Comparison of ENCODE assay signal across 8 mouse cellular contexts in genomic region chr9:88547270-88547669, GRCm38 (mm10). TPM values are rescaled to one million over a fixed set of nuclear protein-coding genes. Genes with fewer than 3 reads are reported as not detected.
DNase-seq lines count a peak whose midpoint lies in the region; ATAC-seq and TF ChIP-seq lines count a peak whose summit lies in the region.

No protein-coding gene starts in this region.

- no peaks in the 10 kb centered on the region for H3K27me3 ChIP-seq in G1E (ENCODE audit: insufficient read depth, low read length)
- H3K27me3 ChIP-seq in heart, postnatal 0 days (ENCODE audit: control insufficient read depth, insufficient read depth, low read length), result no peaks in the 10 kb centered on the region

- H3K36me3 ChIP-seq in G1E (replicated peaks), result peaks cover 16% of the 10 kb centered on the region
- H3K36me3 ChIP-seq in heart, postnatal 0 days (replicated peaks; ENCODE audit: control insufficient read depth, insufficient read depth, low read length), result no peaks in the 10 kb centered on the region

- no peaks in the 10 kb centered on the region for H3K9me3 ChIP-seq in G1E (replicated peaks)
- H3K9me3 ChIP-seq in heart, postnatal 0 days (replicated peaks; ENCODE audit: control insufficient read depth, low read length), result no peaks in the 10 kb centered on the region

- peak overlapping the region; percentile 74; the same call in 1 of the 2 replicates for H3K4me3 ChIP-seq in G1E (ENCODE audit: low read depth, low read length)
- peak overlapping the region; percentile 91 for H3K4me3 ChIP-seq in heart, postnatal 0 days (ENCODE audit: low read depth, low read length)

- TF ChIP-seq CTCF in G1E (IDR thresholded peaks at IDR 0.05; ENCODE audit: low read depth, low read length), result peak; percentile 10; the same call in 1 of the 2 replicates
- TF ChIP-seq CTCF in heart, postnatal 0 days (IDR thresholded peaks at IDR 0.05; ENCODE audit: low read depth), result peak; percentile 48

- ATAC-seq in G1E (ENCODE audit: extremely low read depth, insufficient number of reproducible peaks, low FRiP score, poor library complexity, severe bottlenecking), result peak; percentile 58
- ATAC-seq in heart, postnatal 0 days (ENCODE audit: insufficient read depth, low read depth), result peak; percentile 76
- ATAC-seq in megakaryocyte-erythroid progenitor cell, adult 5-6 weeks (replicated peaks; ENCODE audit: low FRiP score, low TSS enrichment, poor library complexity, severe bottlenecking), result peak; percentile 69

- H3K27ac ChIP-seq in heart, postnatal 0 days (ENCODE audit: low read depth), result peak overlapping the region; percentile 35; the same call in 1 of the 2 replicates

- 25% methylated on average over 7 of the region's 7 CpGs for WGBS in heart, postnatal 0 days

- DNase-seq in cerebellum, adult 18-20 months, result peak; percentile 38 to 39
- no peak for DNase-seq in cerebellum, postnatal 4 days (ENCODE audit: low spot score in 2 of 2)
- no peak for DNase-seq in G1E (ENCODE audit: low spot score)
- peak; percentile 35 for DNase-seq in embryo, embryonic 9.5 days (ENCODE audit: extremely low spot score)
- peak; percentile 65 for DNase-seq in heart, postnatal 0 days (ENCODE audit: low spot score)
- DNase-seq in kidney, postnatal 25 days, result peak; percentile 20 to 57
- peak; percentile 62 for DNase-seq in thymus, postnatal 0 days (ENCODE audit: low spot score)

- TF ChIP-seq EP300 in heart, postnatal 0 days (IDR thresholded peaks at IDR 0.05; ENCODE audit: low read depth), result no peak

- H3K9ac ChIP-seq in heart, postnatal 0 days (replicated peaks; ENCODE audit: low read depth, low read length), result no peak overlapping the region

- H3K4me2 ChIP-seq in heart, postnatal 0 days (ENCODE audit: low read depth, low read length), result peak overlapping the region; percentile 84

- H3K4me1 ChIP-seq in G1E (ENCODE audit: insufficient read depth, low read depth, low read length), result peaks cover 32% of the 10 kb centered on the region
- peaks cover 15% of the 10 kb centered on the region for H3K4me1 ChIP-seq in heart, postnatal 0 days (ENCODE audit: control insufficient read depth, insufficient read depth)

RNA-seq across cellular contexts. Expression of gene Zfp949, which starts 0.6 kb away (rescaled TPM):
- total RNA-seq in G1E (2014; fragmentation: Nextera tagmentation), result 14.9 and 30.9 TPM in 2 replicates
- total RNA-seq in G1E (2017), result 13.6 and 14.0 TPM in 2 replicates
- polyA plus RNA-seq in G1E (2012), result 0.45 and 0.93 TPM in 2 replicates
- total RNA-seq in heart, postnatal 0 days (2014; rRNA removed; ENCODE audit: low replicate concordance), result 3.3 and 4.9 TPM in 2 replicates
- 5.6 and 8.3 TPM in 2 replicates for polyA plus RNA-seq in heart, postnatal 0 days (2015; fragmentation: Nextera tagmentation; extraction: Ambion mirVana)
- total RNA-seq in megakaryocyte-erythroid progenitor cell, adult 5-6 weeks (2014; fragmentation: Nextera tagmentation), result 8.7 and 11.2 TPM in 2 replicates
- 9.9 and 11.4 TPM in 2 replicates for total RNA-seq in megakaryocyte-erythroid progenitor cell, adult 5-6 weeks (2017)
- polyA plus RNA-seq in thymus, postnatal 0 days (2015; fragmentation: Nextera tagmentation; extraction: Ambion mirVana), result 8.4 and 10.4 TPM in 2 replicates

RNA-seq across cellular contexts. Expression of gene Trim43a, which starts 33.4 kb away (rescaled TPM):
- 5.3 TPM in 1 of 2 replicates, not detected in the other for total RNA-seq in G1E (2014; fragmentation: Nextera tagmentation)
- 0.12 and 0.22 TPM in 2 replicates for total RNA-seq in G1E (2017)
- polyA plus RNA-seq in G1E (2012), result not detected in 2 replicates
- not detected in 2 replicates for total RNA-seq in heart, postnatal 0 days (2014; rRNA removed; ENCODE audit: low replicate concordance)
- polyA plus RNA-seq in heart, postnatal 0 days (2015; fragmentation: Nextera tagmentation; extraction: Ambion mirVana), result 0.12 and 0.14 TPM in 2 replicates
- not detected in 2 replicates for total RNA-seq in megakaryocyte-erythroid progenitor cell, adult 5-6 weeks (2014; fragmentation: Nextera tagmentation)
- total RNA-seq in megakaryocyte-erythroid progenitor cell, adult 5-6 weeks (2017), result not detected in 2 replicates
- polyA plus RNA-seq in thymus, postnatal 0 days (2015; fragmentation: Nextera tagmentation; extraction: Ambion mirVana), result 0.06 and 0.07 TPM in 2 replicates

Comparison
In these comparisons a context has a peak if more than half of its experiments do, and no peak if none do; other contexts are left out.
1. DNase-seq: peak in cerebellum, adult 18-20 months (2 of 2), embryo, embryonic 9.5 days (single experiment), heart, postnatal 0 days (single experiment), kidney, postnatal 25 days (2 of 2) and thymus, postnatal 0 days (single experiment); none in cerebellum, postnatal 4 days (0 of 2) and G1E (single experiment).
2. Peak in every context shown above with its lines, with median percentiles within 50 percentile points of each other: ATAC-seq.